Mouse (Mus musculus): Measurements from ENCODE around the gene Olfr402.
"Not testable (repeated sequence)": the region's sequence is repeated elsewhere in the genome, so short reads cannot be mapped to it uniquely, and the experiment has no call there.

The Olfr402 gene

DNA sequence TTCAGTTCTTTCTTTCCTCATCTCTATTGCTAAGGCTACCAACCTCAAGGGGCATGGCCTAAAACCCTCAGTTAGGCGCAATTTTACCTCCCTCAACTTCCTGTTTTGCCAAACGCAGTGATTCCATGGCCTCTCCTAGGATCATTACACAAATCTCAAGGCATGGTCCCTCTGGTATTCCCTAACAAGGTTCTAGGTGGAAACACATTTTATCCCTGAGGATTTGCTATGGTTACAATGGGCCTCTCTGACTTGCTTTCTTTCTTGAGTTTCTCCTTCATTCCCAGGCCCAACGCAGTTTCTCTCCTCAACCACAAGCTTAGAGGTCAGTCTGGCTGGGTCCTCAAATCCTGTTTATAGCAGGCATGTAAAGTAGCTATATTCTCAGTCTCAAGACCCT, at the start of gene Olfr402:
TSS of gene Olfr402 (plus strand) at position 301 of the 400 bp plus-strand sequence.
- no peak for DNase-seq (ENCODE audit: low read depth, low spot score)

- DNase-seq (ENCODE audit: low read depth, low spot score), result no peak
Observed at GRCm38 (mm10) chr11:74105066-74105465, 48.3 kb upstream of the Olfr402 start.

GRCm38 (mm10) chr11:74113412-74113811, 39.9 kb upstream of the Olfr402 start, which contains the start of gene Olfr401:
Gene Olfr401, plus strand, starts transcription at chr11:74113712.
- no peak for DNase-seq (ENCODE audit: low read depth, low spot score)

GRCm38 (mm10) chr11:74140001-74140400, 13.3 kb upstream of the Olfr402 start:
- not testable (repeated sequence) for DNase-seq (ENCODE audit: low read depth, low spot score)

DNA sequence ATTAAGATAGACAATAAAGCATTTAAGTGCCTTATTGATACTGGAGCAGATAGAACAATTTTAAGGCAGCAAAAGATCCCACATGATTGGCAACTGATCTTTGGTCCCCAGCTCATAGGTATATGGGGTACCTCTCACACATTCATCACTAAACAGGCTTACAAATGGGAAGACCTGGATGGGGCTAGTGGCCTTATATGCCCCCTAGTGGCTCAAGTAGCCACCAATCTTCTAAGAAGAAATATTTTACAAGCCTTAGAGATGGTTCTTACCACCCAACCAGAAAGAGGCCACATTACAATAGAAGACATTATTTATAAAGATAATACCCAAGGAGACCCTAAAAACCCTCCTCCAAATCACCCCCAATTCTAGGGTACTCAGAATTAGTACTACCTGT, 7.5 kb upstream of the Olfr402 start:
- no peak for DNase-seq (ENCODE audit: low read depth, low spot score)

DNA sequence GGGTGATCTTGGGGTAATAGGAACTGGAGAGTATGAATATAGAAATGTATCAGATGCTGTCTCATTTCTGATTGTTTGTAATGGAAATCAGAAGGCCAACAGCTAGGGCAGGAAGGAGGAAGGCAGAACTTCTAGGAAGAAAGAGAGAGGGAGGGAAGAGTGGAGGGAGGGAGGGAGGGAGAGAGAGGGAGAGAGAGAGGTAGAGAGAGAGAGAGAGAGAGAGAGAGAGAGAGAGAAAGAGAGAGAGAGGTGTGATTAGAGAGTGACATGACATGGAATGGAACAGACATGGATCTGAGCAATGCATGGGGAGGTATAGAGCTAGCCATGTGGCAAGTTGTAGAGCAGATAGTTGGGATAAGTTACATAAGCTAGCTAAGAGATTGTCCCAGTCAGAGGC, 15.4 kb downstream of the Olfr402 start:
- DNase-seq (ENCODE audit: low read depth, low spot score), result no peak

DNA sequence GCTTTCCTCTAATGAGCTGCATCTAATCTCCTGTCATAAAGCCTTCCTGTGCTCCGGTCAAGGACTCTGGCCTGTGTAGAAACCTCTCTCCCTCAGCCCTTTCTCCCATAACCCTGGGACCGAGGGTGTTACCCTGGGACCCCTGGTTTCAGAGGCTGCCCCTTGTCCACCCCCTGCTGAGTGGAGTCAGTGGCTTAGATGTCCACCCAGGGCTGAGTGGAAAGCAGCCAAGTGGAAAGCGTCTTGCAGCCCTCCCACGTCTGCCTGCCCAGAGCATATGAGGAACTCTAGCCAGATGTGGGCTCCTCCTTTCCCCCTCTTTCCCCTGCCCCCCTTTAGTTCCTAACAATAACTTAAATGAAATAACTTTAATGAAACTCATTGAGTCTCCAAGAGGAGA, 29.8 kb downstream of the Olfr402 start:
- DNase-seq (ENCODE audit: low read depth, low spot score), result no peak

- DNase-seq (ENCODE audit: low read depth, low spot score), result no peak
Observed at GRCm38 (mm10) chr11:74183745-74184144, 30.4 kb downstream of the Olfr402 start.

- DNase-seq (ENCODE audit: low read depth, low spot score), result no peak
Observed at GRCm38 (mm10) chr11:74185949-74186348, 32.6 kb downstream of the Olfr402 start, which contains the start of gene Olfr403. Gene Olfr403, plus strand, starts transcription at chr11:74186249.

Measured in c-Kit-negative CD71-positive TER-119-positive erythroid progenitor cells, embryonic 14.5 days (primary cell).